Mouse (Mus musculus): ENCODE results near the gene Cit. TPM values are rescaled to one million over a fixed set of nuclear protein-coding genes. Genes with fewer than 3 reads are reported as not detected.

Cit gene
- total and polyA plus RNA-seq, 3 experiments: 21.5 to 32.9 (median 24.1) TPM

- H3K4me3 ChIP-seq (ENCODE audit: control insufficient read depth in 1 of 2, insufficient read depth in 1 of 2, low read depth in 2 of 2, low read length in 2 of 2): no peak overlapping the region
- no peaks in the 10 kb centered on the region for H3K79me2 ChIP-seq (ENCODE audit: control insufficient read depth, insufficient read depth, low read length, poor library complexity)
- peaks cover 0 to 9% of the 10 kb centered on the region in 2 experiments; a peak in 2 of 4 replicates for H3K36me3 ChIP-seq (ENCODE audit: control insufficient read depth in 1 of 2, insufficient read depth in 2 of 2, low read length in 2 of 2)
- H3K9me3 ChIP-seq (replicated peaks; ENCODE audit: insufficient read depth, low read length): no peaks in the 10 kb centered on the region
- no peak overlapping the region for H3K9ac ChIP-seq (ENCODE audit: control insufficient read depth, low read depth, low read length, poor library complexity, severe bottlenecking)
- no peaks in the 10 kb centered on the region for H3K4me1 ChIP-seq (ENCODE audit: control insufficient read depth in 1 of 2, insufficient read depth in 2 of 2, low read length in 2 of 2)
- no peak overlapping the region for H3K27ac ChIP-seq (ENCODE audit: control insufficient read depth, low read depth, low read length)
- DNase-seq (ENCODE audit: low read depth, low spot score): no peak
- H3K27me3 ChIP-seq (ENCODE audit: control insufficient read depth in 1 of 2, insufficient read depth in 2 of 2, low read length in 2 of 2): no peaks in the 10 kb centered on the region
- TF ChIP-seq ZKSCAN1 (IDR thresholded peaks at IDR 0.05; ENCODE audit: low read depth, low read length): no peak
- no peak for TF ChIP-seq NELFE (IDR thresholded peaks at IDR 0.05; ENCODE audit: low read depth, low read length)
- TF ChIP-seq USF1 (IDR thresholded peaks at IDR 0.05; ENCODE audit: low read depth, low read length): no peak
- no peak for TF ChIP-seq GATA1 (IDR thresholded peaks at IDR 0.05; ENCODE audit: low read depth, low read length)
- TF ChIP-seq ZMIZ1 (IDR thresholded peaks at IDR 0.05; ENCODE audit: low read depth, low read length): no peak
- no peak for TF ChIP-seq UBTF (IDR thresholded peaks at IDR 0.05; ENCODE audit: borderline replicate concordance, insufficient read depth, low read depth, low read length)
- TF ChIP-seq POLR2AphosphoS2 (IDR thresholded peaks at IDR 0.05; ENCODE audit: low read length): no peak
- TF ChIP-seq POLR2AphosphoS5 (IDR thresholded peaks at IDR 0.05; ENCODE audit: borderline replicate concordance, low read depth, low read length): no peak
- TF ChIP-seq USF2 (IDR thresholded peaks at IDR 0.05; ENCODE audit: borderline replicate concordance in 1 of 2, insufficient read depth in 1 of 2, low read depth in 1 of 2, low read length in 2 of 2): no peak
- TF ChIP-seq ETS1 (IDR thresholded peaks at IDR 0.05; ENCODE audit: low read depth, low read length): no peak
- TF ChIP-seq RCOR1 (IDR thresholded peaks at IDR 0.05; ENCODE audit: low read depth, low read length): no peak
- no peak for TF ChIP-seq CHD2 (IDR thresholded peaks at IDR 0.05; ENCODE audit: low read length)
- TF ChIP-seq MAX (IDR thresholded peaks at IDR 0.05; ENCODE audit: low read length): no peak
- TF ChIP-seq JUND (IDR thresholded peaks at IDR 0.05; ENCODE audit: low read depth, low read length): no peak
- no peak for TF ChIP-seq TCF12 (IDR thresholded peaks at IDR 0.05; ENCODE audit: low read depth, low read length)
- no peak for TF ChIP-seq CTCF (IDR thresholded peaks at IDR 0.05 in 2 of 3, conservative IDR thresholded peaks at IDR 0.05 in 1 of 3; ENCODE audit: control insufficient read depth in 1 of 3, insufficient read depth in 1 of 3, low read depth in 2 of 3, low read length in 3 of 3, poor library complexity in 1 of 3, severe bottlenecking in 1 of 3)
- no peak for TF ChIP-seq MYB (IDR thresholded peaks at IDR 0.05; ENCODE audit: low read depth, low read length)
- no peak for TF ChIP-seq E2F4 (IDR thresholded peaks at IDR 0.05; ENCODE audit: borderline replicate concordance, low read depth, low read length)
- no peak for TF ChIP-seq CHD1 (IDR thresholded peaks at IDR 0.05; ENCODE audit: low read depth, low read length)
- TF ChIP-seq TAL1 (IDR thresholded peaks at IDR 0.05; ENCODE audit: low read length): no peak
These were observed 92.5 kb downstream of the Cit start for GRCm38 (mm10) chr5:115937566-115937965.

GRCm38 (mm10) chr5:115938999-115939398 is 93.9 kb downstream of the Cit start:
- peaks cover 0 to under 1% of the 10 kb centered on the region in 2 experiments; a peak in 1 of 4 replicates for H3K4me1 ChIP-seq (ENCODE audit: control insufficient read depth in 1 of 2, insufficient read depth in 2 of 2, low read length in 2 of 2)
- H3K79me2 ChIP-seq (ENCODE audit: control insufficient read depth, insufficient read depth, low read length, poor library complexity): no peaks in the 10 kb centered on the region
- DNase-seq (ENCODE audit: low read depth, low spot score): no peak
- H3K27me3 ChIP-seq (ENCODE audit: control insufficient read depth in 1 of 2, insufficient read depth in 2 of 2, low read length in 2 of 2): no peaks in the 10 kb centered on the region
- no peak for TF ChIP-seq TBP (IDR thresholded peaks at IDR 0.05; ENCODE audit: low read depth, low read length)
- TF ChIP-seq TAL1 (IDR thresholded peaks at IDR 0.05; ENCODE audit: low read length): no peak
- no peak for TF ChIP-seq RAD21 (IDR thresholded peaks at IDR 0.05; ENCODE audit: low read depth, low read length)
- TF ChIP-seq POLR2A (IDR thresholded peaks at IDR 0.05; ENCODE audit: control insufficient read depth in 1 of 2, insufficient read depth in 1 of 2, low read depth in 1 of 2, low read length in 2 of 2, poor library complexity in 1 of 2): no peak
- TF ChIP-seq POLR2AphosphoS2 (IDR thresholded peaks at IDR 0.05; ENCODE audit: low read length): no peak
- TF ChIP-seq CHD1 (IDR thresholded peaks at IDR 0.05; ENCODE audit: low read depth, low read length): no peak
- TF ChIP-seq CHD2 (IDR thresholded peaks at IDR 0.05; ENCODE audit: low read length): no peak
- TF ChIP-seq MAFK (IDR thresholded peaks at IDR 0.05; ENCODE audit: borderline replicate concordance, low read depth, low read length): no peak
- TF ChIP-seq E2F4 (IDR thresholded peaks at IDR 0.05; ENCODE audit: borderline replicate concordance, low read depth, low read length): no peak
- no peak for TF ChIP-seq RCOR1 (IDR thresholded peaks at IDR 0.05; ENCODE audit: low read depth, low read length)
- TF ChIP-seq JUND (IDR thresholded peaks at IDR 0.05; ENCODE audit: low read depth, low read length): no peak
- TF ChIP-seq NRF1 (IDR thresholded peaks at IDR 0.05; ENCODE audit: insufficient read depth, low read depth, low read length, poor library complexity, severe bottlenecking): no peak
- TF ChIP-seq MEF2A (IDR thresholded peaks at IDR 0.05; ENCODE audit: extremely low read depth, insufficient replicate concordance, low read depth, low read length, poor library complexity, severe bottlenecking): no peak
- TF ChIP-seq MXI1 (IDR thresholded peaks at IDR 0.05; ENCODE audit: low read depth, low read length): no peak
- TF ChIP-seq POLR2AphosphoS5 (IDR thresholded peaks at IDR 0.05; ENCODE audit: borderline replicate concordance, low read depth, low read length): no peak
- TF ChIP-seq TCF12 (IDR thresholded peaks at IDR 0.05; ENCODE audit: low read depth, low read length): no peak
- H3K4me3 ChIP-seq (ENCODE audit: control insufficient read depth in 1 of 2, insufficient read depth in 1 of 2, low read depth in 2 of 2, low read length in 2 of 2): no peak overlapping the region
- no peaks in the 10 kb centered on the region for H3K9me3 ChIP-seq (replicated peaks; ENCODE audit: insufficient read depth, low read length)
- H3K9ac ChIP-seq (ENCODE audit: control insufficient read depth, low read depth, low read length, poor library complexity, severe bottlenecking): no peak overlapping the region
- no peak overlapping the region for H3K27ac ChIP-seq (ENCODE audit: control insufficient read depth, low read depth, low read length)
- peaks cover 0 to 10% of the 10 kb centered on the region in 2 experiments; a peak in 3 of 4 replicates for H3K36me3 ChIP-seq (ENCODE audit: control insufficient read depth in 1 of 2, insufficient read depth in 2 of 2, low read length in 2 of 2)

Data from MEL (cell line).